Mouse (Mus musculus) ovary, postnatal 36 days (tissue): Measurements from ENCODE around the gene Lcp1.
A peak's percentile ranks its signal among the peaks of the same experiment; 100 is the strongest.
"Not testable (repeated sequence)": the region's sequence is repeated elsewhere in the genome, so short reads cannot be mapped to it uniquely, and the experiment has no call there.

Source experiments
- DNase-seq: peaks from one replicate; pipeline ENCODE4 v3.0.0; 2022; ENCODE audit warnings: low spot score, mixed read lengths

The Lcp1 gene

GRCm38 (mm10) chr14:75130501-75131318 lies at the start of gene Lcp1, which contains the start of gene Lrrc63:
Gene Lcp1 (plus strand): TSS chr14:75131101.
Gene Lrrc63 (minus strand): TSS chr14:75130881.
- DNase-seq, result peak; percentile 77

GRCm38 (mm10) chr14:75102956-75103355 lies 27.9 kb upstream of the Lcp1 start:
- no peak for DNase-seq

DNA sequence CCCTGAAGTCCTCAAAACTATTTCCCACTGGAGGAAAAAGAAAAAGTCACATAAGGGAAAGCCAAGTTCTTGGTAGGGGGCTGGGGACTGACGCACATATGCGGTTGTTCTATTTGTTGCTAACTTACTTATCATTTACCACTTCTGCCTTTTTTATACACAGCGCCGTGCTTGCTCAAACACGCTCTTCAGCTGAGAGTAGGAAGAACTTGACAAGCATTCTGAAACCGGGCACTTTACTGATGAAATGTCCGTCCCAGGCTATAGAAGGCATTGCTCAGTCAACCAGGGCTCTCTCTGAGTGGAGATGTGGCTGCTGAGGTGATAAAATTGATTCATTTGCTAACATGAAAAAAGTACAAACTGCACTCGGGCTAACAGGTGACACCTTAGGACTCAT lies 9.2 kb upstream of the Lcp1 start:
- no peak for DNase-seq

- DNase-seq, result no peak
These were observed 529 bp downstream of the Lcp1 start for GRCm38 (mm10) chr14:75131324-75131935.

DNA sequence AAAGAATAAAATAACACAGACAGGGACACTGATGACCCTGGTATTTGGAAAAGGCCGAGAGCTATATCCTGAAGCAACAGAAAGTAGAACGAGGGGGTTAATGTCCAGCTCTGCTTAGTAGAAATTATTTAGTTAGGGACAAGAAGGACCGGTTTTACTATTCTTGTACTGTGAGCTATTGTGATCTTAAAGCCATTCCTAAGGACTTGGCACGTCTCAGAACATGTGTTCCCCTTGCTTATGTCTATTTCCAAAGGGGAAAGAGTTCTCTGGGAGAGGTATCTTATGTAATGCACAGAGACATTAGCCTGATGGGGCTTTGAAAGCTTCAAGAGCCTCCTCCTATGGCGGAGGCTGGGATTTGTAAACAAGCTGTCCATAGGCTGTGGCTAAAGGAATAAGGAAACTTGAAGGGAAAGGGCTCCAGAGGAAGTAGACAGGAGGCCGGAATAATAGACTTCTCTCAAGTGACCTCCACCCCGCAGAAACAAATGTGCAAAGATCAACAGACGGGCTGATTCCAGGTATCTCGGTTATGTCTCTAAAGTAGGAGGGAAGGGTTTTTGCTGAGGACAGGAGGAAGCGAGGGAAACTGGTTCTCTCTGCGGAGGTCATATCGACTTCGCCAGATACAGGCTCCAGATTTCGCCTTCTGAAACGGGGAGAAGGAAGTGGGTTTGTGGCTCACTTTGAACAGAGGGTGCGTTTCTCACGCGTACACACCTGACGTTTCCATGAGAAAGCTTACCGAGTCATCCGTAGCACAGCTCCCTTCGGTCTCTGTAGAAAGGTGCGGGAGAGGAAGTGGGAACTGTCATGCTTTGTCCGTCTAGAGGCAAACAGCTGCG lies 5.4 kb downstream of the Lcp1 start:
- DNase-seq, result no peak

- no peak for DNase-seq
These were observed 7.6 kb downstream of the Lcp1 start for GRCm38 (mm10) chr14:75138503-75138902.

- no peak for DNase-seq
These were observed 8.3 kb downstream of the Lcp1 start for GRCm38 (mm10) chr14:75139225-75139624.

DNA sequence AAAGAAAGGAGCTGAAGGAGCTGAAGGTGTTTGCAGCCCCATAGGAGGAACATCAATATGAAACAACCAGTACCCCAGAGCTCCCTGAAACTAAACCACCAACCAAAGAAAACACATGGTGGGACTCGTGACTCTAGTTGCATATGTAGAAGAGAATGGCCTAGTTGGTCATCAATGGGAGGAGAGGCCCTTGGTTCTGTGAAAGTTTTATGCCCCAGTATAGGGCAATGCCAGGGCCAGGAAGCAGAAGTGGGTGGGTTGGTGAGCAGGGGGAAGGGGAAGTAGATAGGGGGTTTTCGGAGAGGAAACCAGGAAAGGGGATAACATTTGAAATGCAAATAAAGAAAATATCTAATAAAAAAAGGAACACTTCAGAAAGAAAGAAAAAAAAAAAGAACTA lies 16.8 kb downstream of the Lcp1 start:
- not testable (repeated sequence) for DNase-seq

DNA sequence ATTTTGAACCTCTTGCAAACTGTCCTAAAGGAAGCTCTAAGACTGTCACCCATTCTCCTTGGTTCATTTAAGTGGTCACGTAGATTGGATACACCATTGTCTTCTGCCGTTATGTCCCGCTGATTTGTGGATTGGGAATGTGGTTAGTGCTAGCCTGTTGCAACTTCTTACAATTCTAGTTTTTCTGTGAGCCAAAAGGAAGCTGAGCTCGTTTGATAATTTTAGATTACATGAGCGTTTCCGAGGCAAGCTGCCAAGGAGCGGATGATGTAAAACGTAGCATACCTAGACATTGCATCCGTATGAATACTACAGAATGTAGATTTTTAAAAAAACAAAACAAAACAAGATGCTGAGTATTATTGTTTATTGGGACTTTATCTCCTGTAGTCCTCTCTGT lies 17.3 kb downstream of the Lcp1 start:
- DNase-seq, result no peak

GRCm38 (mm10) chr14:75150653-75151052 lies 19.8 kb downstream of the Lcp1 start:
- no peak for DNase-seq

GRCm38 (mm10) chr14:75151146-75151545 lies 20.2 kb downstream of the Lcp1 start:
- DNase-seq, result no peak

DNA sequence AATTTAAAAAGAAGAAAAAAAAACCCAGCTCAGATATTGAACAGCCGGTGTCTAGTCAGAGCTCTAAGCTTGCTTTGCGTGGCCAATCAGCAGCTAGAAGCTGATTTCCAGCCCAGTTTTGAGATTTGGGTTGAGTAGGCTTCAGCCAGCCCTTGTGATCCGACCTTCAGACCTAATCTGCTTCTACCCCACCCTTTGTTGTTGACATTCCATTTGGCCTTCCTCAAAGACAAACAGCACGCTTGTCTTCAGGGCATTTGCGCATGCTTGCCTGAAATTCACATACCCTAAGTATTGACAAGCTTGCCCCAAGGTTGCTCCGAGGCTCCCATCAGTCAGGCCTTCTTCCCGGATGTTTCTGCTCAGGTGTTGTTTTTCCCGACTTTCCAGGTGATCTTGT lies 23.6 kb downstream of the Lcp1 start:
- DNase-seq, result no peak

DNA sequence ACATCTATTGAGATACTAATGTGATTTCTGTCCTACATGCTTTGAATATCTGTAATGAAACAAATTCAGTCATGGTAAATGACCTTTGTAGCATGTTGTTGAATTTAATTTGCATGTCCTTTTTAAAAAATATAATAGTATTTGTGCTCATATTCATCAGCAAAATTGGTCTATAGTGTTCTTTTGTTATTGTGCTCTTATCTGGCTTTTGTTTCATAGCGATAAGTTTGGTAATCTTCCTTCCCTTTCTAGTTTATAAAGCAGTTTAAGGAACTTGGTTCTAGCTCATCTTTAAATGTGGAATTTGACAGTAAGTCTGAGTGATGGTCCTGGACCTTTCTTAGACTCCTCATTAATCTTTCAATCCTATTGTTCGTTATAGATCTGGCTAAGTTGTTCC lies 28.5 kb downstream of the Lcp1 start:
- no peak for DNase-seq

DNA sequence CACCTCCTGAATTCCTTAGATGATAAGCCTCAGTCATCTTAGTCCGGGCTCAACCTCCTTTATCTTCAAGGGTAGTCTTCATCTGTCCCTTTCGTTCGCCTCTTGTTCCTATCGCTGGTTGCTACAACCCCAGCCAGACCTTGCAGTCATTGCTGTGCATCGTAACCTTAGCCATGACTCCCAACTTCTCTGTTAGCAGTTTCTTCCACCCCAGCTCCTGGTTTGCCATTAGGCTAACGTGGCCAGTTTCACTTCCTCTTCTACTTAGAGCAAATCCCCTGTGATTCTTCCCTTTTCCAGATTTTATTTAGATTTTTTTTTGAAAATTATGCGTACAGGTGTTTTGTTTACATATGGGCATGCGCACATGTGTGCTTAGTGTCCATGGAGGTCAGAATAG lies 33.0 kb downstream of the Lcp1 start:
- no peak for DNase-seq

GRCm38 (mm10) chr14:75164345-75164744 lies 33.4 kb downstream of the Lcp1 start:
- DNase-seq, result no peak

GRCm38 (mm10) chr14:75165574-75166131 lies 34.8 kb downstream of the Lcp1 start:
- DNase-seq, result no peak

DNA sequence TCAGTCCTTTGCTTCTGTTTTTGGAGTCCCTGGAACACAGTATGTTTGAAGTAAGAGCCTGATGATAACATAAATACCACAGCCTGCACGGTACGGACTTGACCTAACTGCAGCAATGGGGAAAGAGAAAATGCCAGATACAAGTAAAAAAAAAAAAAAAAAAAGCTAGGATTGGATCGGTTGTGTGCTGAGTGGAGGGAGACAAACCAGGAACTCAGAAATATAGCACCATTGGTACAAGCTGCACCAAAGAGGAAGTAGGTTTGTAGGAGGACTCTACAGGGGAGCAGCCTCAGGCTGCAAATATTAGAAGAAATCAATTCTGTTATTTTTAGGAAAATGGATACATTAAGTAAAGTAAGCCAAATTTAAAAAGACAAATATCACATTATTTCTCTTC lies 37.6 kb downstream of the Lcp1 start:
- DNase-seq, result no peak

DNA sequence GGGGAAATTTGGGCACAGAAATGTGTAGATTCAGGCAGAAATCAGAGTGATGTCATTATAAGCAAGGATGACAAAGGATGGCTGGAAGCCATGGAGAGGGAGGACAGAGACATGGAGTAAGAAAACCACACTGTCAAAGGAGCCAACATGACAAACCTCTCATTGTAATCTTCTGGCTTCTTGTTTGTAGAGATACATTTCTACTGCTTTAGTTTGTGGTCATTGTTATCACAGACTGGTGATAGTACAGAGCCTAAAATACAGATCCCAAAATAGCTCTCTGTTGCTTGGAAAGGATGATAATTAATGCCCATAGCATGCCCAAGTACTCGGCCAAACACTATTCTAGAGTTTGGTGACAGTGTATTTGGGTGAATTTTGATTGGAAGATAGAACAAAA lies 39.6 kb downstream of the Lcp1 start:
- no peak for DNase-seq

DNA sequence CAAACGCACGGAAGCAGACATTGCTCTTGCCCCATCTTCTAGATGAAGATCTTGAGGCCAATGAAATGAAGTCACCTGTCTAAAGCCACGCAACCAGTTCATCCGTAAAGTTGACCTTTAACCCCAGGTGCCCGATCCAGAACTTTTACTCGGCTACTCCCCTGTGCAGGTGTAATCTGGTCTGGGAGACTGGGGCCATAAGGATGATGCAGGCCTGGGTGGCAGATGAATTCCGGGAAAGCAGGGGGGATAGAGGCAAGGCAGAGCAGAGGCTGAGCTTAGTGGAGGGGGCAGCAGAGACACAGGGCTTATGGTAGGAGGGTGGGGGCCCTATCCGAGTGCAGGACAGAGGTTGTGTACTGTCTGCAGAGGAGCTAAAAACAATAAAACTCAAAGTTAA lies 43.4 kb downstream of the Lcp1 start:
- DNase-seq, result no peak

GRCm38 (mm10) chr14:75174731-75175555 lies 44.0 kb downstream of the Lcp1 start:
- no peak for DNase-seq

GRCm38 (mm10) chr14:75175781-75176180 lies 44.9 kb downstream of the Lcp1 start:
- no peak for DNase-seq
